Mouse (Mus musculus) lung, postnatal 0 days (tissue): ENCODE measurements around the gene Gm5622.
"Not testable (repeated sequence)": the region's sequence is repeated elsewhere in the genome, so short reads cannot be mapped to it uniquely, and the experiment has no call there.

Source experiments
- CTCF ChIP-seq: IDR thresholded peaks from 2 replicates; pipeline ENCODE4 v1.5.1; 2016; ENCODE audit warnings: antibody characterized with exemption, mild to moderate bottlenecking
- EP300 ChIP-seq: IDR thresholded peaks from 2 replicates; pipeline ENCODE4 v1.6.1; 2016; ENCODE audit warnings: antibody characterized with exemption, mild to moderate bottlenecking, control low read depth

GRCm38 (mm10) chr14:51632426-51632825 is 79.8 kb downstream of the Gm5622 start:
- not testable (repeated sequence) for TF ChIP-seq EP300, CTCF
